Comparison of ENCODE assay signal across 8 mouse cellular contexts in genomic region chr2:165881220-165881584, GRCm38 (mm10). TPM values are rescaled to one million over a fixed set of nuclear protein-coding genes. Genes with fewer than 3 reads are reported as not detected.
DNase-seq lines count a peak whose midpoint lies in the region; ATAC-seq lines count a peak whose summit lies in the region.

No protein-coding gene starts in this region.

- 0 out of 2 replicates have a peak overlapping the region, but pooled peaks have one; percentile 42 for H3K9ac ChIP-seq in kidney, embryonic 15.5 days
- no peak overlapping the region for H3K9ac ChIP-seq in intestine, embryonic 15.5 days
- H3K9ac ChIP-seq in neural tube, embryonic 12.5 days: peak overlapping the region; percentile 66; the same call in 1 of the 2 replicates

- H3K27ac ChIP-seq in kidney, embryonic 15.5 days: peak overlapping the region; percentile 100
- peak overlapping the region; percentile 100 for H3K27ac ChIP-seq in embryonic facial prominence, embryonic 10.5 days (replicated peaks)
- peak overlapping the region; percentile 100 for H3K27ac ChIP-seq in intestine, embryonic 15.5 days
- peak overlapping the region; percentile 91 for H3K27ac ChIP-seq in neural tube, embryonic 12.5 days

- peaks cover 9% of the 10 kb centered on the region; the same call in 1 of the 2 replicates for H3K36me3 ChIP-seq in kidney, embryonic 15.5 days
- peaks cover 13% of the 10 kb centered on the region for H3K36me3 ChIP-seq in embryonic facial prominence, embryonic 10.5 days (replicated peaks)
- H3K36me3 ChIP-seq in intestine, embryonic 15.5 days: no peaks in the 10 kb centered on the region
- no peaks in the 10 kb centered on the region for H3K36me3 ChIP-seq in neural tube, embryonic 12.5 days

- H3K4me2 ChIP-seq in kidney, embryonic 15.5 days: peak overlapping the region; percentile 74
- H3K4me2 ChIP-seq in intestine, embryonic 15.5 days (replicated peaks): peak overlapping the region; percentile 82
- H3K4me2 ChIP-seq in neural tube, embryonic 12.5 days (replicated peaks): peak overlapping the region; percentile 80

- 0 out of 2 replicates have a peak overlapping the region, but pooled peaks have one; percentile 24 for H3K4me3 ChIP-seq in kidney, embryonic 15.5 days (replicated peaks)
- peak overlapping the region; percentile 58 for H3K4me3 ChIP-seq in embryonic facial prominence, embryonic 10.5 days
- H3K4me3 ChIP-seq in intestine, embryonic 15.5 days (replicated peaks): peak overlapping the region; percentile 43; the same call in 1 of the 2 replicates
- no peak overlapping the region for H3K4me3 ChIP-seq in neural tube, embryonic 12.5 days

- no peak for DNase-seq in kidney, postnatal 10 days
- no peak for DNase-seq in embryonic facial prominence, embryonic 10.5 days (ENCODE audit: low spot score)
- no peak for DNase-seq in urinary bladder, postnatal 36 days (ENCODE audit: low spot score in 2 of 2)
- DNase-seq in cerebellum, adult 11 months: no peak
- no peak for DNase-seq in spleen, postnatal 14 days (ENCODE audit: low spot score in 2 of 2)

- no peaks in the 10 kb centered on the region for H3K27me3 ChIP-seq in kidney, embryonic 15.5 days
- no peaks in the 10 kb centered on the region for H3K27me3 ChIP-seq in embryonic facial prominence, embryonic 10.5 days (replicated peaks; ENCODE audit: low read depth, poor library complexity, severe bottlenecking)
- no peaks in the 10 kb centered on the region for H3K27me3 ChIP-seq in intestine, embryonic 15.5 days (replicated peaks)
- H3K27me3 ChIP-seq in neural tube, embryonic 12.5 days (replicated peaks): no peaks in the 10 kb centered on the region

- no peaks in the 10 kb centered on the region for H3K9me3 ChIP-seq in kidney, embryonic 15.5 days (replicated peaks)
- H3K9me3 ChIP-seq in embryonic facial prominence, embryonic 10.5 days: no peaks in the 10 kb centered on the region
- no peaks in the 10 kb centered on the region for H3K9me3 ChIP-seq in intestine, embryonic 15.5 days
- H3K9me3 ChIP-seq in neural tube, embryonic 12.5 days: no peaks in the 10 kb centered on the region

- WGBS in kidney, embryonic 15.5 days: 18% methylated on average over 3 of the region's 3 CpGs
- 2% methylated on average over 3 of the region's 3 CpGs for WGBS in embryonic facial prominence, embryonic 10.5 days
- WGBS in intestine, embryonic 15.5 days: 16% methylated on average over 3 of the region's 3 CpGs
- WGBS in neural tube, embryonic 12.5 days: 2% methylated on average over 3 of the region's 3 CpGs

- peaks cover 98% of the 10 kb centered on the region for H3K4me1 ChIP-seq in kidney, embryonic 15.5 days
- peaks cover 100% of the 10 kb centered on the region for H3K4me1 ChIP-seq in embryonic facial prominence, embryonic 10.5 days
- peaks cover 79% of the 10 kb centered on the region for H3K4me1 ChIP-seq in intestine, embryonic 15.5 days (replicated peaks)
- H3K4me1 ChIP-seq in neural tube, embryonic 12.5 days: peaks cover 98% of the 10 kb centered on the region

- ATAC-seq in kidney, embryonic 15.5 days (replicated peaks; ENCODE audit: low FRiP score): no peak
- no peak for ATAC-seq in intestine, embryonic 15.5 days
- ATAC-seq in neural tube, embryonic 12.5 days (ENCODE audit: low FRiP score, low read depth): no peak

RNA-seq across cellular contexts. Expression of gene Zmynd8, which starts 17.6 kb away (rescaled TPM):
- polyA plus RNA-seq in kidney, embryonic 15.5 days (2015; fragmentation: Nextera tagmentation; extraction: Ambion mirVana): 67.1 and 68.3 TPM in 2 replicates
- polyA plus RNA-seq in embryonic facial prominence, embryonic 10.5 days (2016; fragmentation: Nextera tagmentation; extraction: Ambion mirVana): 68.1 and 69.9 TPM in 2 replicates
- polyA plus RNA-seq in intestine, embryonic 15.5 days (2015; fragmentation: Nextera tagmentation; extraction: Ambion mirVana): 64.7 and 66.2 TPM in 2 replicates
- polyA plus RNA-seq in neural tube, embryonic 12.5 days (2016; fragmentation: Nextera tagmentation; extraction: Ambion mirVana): 68.7 and 81.4 TPM in 2 replicates
